Mouse (Mus musculus) liver, embryonic 14.5 days (tissue): ENCODE results near the gene Traf2.

ENCODE experiments used
- CTCF ChIP-seq: IDR thresholded peaks from 2 replicates; pipeline ENCODE4 v1.5.1; 2016; ENCODE audit warnings: antibody characterized with exemption, low read depth, control low read depth
- EP300 ChIP-seq: IDR thresholded peaks from 2 replicates; pipeline ENCODE4 v1.6.1; 2016; ENCODE audit warnings: antibody characterized with exemption, low read depth

DNA sequence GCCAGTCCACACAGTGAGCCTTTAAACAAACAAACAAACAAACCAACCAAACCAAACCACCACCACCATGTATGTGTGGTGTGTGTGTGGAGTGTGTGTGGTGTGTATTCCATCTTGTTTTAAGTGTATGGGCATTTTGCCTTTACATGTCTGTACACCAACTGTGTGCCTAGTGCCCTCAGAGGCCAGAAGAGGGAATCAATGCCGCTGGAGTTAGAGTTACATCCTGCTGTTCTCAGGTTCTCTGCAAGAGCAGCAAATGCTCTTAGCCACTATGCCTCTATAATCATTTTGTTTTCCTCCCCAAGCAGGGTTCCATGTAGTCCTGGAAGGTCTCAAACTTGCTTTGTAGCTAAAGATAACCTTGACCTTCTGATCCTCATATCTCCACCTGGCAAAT, 9.6 kb upstream of the Traf2 start:
- TF ChIP-seq CTCF: no peak
- no peak for TF ChIP-seq EP300
